10 mouse cellular contexts compared by ENCODE assay signal in genomic region chr2:52558411-52558810, GRCm38 (mm10).
DNase-seq lines count a peak whose midpoint lies in the region; ATAC-seq lines count a peak whose summit lies in the region.
"Had no signal": no experiment of that assay in that cellular context is flagged by ENCODE, and none has a peak within 500 bp of the region (broad histone marks: within the 10 kb centered on the region; RNA-seq: fewer than 3 reads in every experiment).

No protein-coding gene starts in this region.

- intact Hi-C loops in gastrocnemius, postnatal 14 days (cut with DNase I; ENCODE audit: low total_unique reads), result no loop called here

- WGBS in forebrain, embryonic 14.5 days, result 31% methylated on average over 8 of the region's 8 CpGs
- WGBS in neural tube, embryonic 12.5 days, result 40% methylated on average over 8 of the region's 8 CpGs

- 0 out of 2 replicates have a peak overlapping the region, but pooled peaks have one; percentile 40 for H3K27ac ChIP-seq in forebrain, embryonic 14.5 days (ENCODE audit: low read depth, low read length)
- no peak overlapping the region for H3K27ac ChIP-seq in neural tube, embryonic 12.5 days
- H3K27ac ChIP-seq: heart, embryonic 13.5 days had no signal

- peak; percentile 97 for ATAC-seq in forebrain, embryonic 14.5 days
- peak; percentile 98 for ATAC-seq in neural tube, embryonic 12.5 days (ENCODE audit: low FRiP score, low read depth)
- ATAC-seq: Patski had no signal

- peak overlapping the region; percentile 62 for H3K9ac ChIP-seq in forebrain, embryonic 14.5 days (ENCODE audit: low read length)
- H3K9ac ChIP-seq in neural tube, embryonic 12.5 days, result peak overlapping the region; percentile 46
- H3K9ac ChIP-seq: heart, embryonic 13.5 days had no signal

- peak overlapping the region; percentile 56 for H3K4me2 ChIP-seq in forebrain, embryonic 14.5 days (ENCODE audit: low read length)
- H3K4me2 ChIP-seq in neural tube, embryonic 12.5 days (replicated peaks), result peak overlapping the region; percentile 53
- H3K4me2 ChIP-seq: heart, embryonic 13.5 days had no signal

- no peaks in the 10 kb centered on the region for H3K9me3 ChIP-seq in forebrain, embryonic 14.5 days (replicated peaks; ENCODE audit: control insufficient read depth, low read length)
- H3K9me3 ChIP-seq in neural tube, embryonic 12.5 days, result no peaks in the 10 kb centered on the region

- peak overlapping the region; percentile 36 for H3K4me3 ChIP-seq in forebrain, embryonic 14.5 days (ENCODE audit: low read depth, low read length)
- peak overlapping the region; percentile 37; the same call in 1 of the 2 replicates for H3K4me3 ChIP-seq in neural tube, embryonic 12.5 days
- H3K4me3 ChIP-seq: heart, embryonic 13.5 days had no signal

- DNase-seq in spleen, postnatal 36 days (ENCODE audit: low spot score in 2 of 2), result peak; percentile 27 to 31
- DNase-seq in spleen, adult 18-20 months, result no peak
- peak; percentile 90 for DNase-seq in forebrain, embryonic 14.5 days (ENCODE audit: low spot score)
- peak; percentile 35 for DNase-seq in layer of hippocampus, adult 9-10 months (ENCODE audit: low spot score)
- DNase-seq in spleen, adult 12 weeks (ENCODE audit: low spot score), result no peak
- DNase-seq in kidney, postnatal 25 days, result no peak
- no peak for DNase-seq in gastrocnemius, postnatal 14 days

- H3K36me3 ChIP-seq in forebrain, embryonic 14.5 days (ENCODE audit: control insufficient read depth, insufficient read depth, low read length), result no peaks in the 10 kb centered on the region
- no peaks in the 10 kb centered on the region for H3K36me3 ChIP-seq in neural tube, embryonic 12.5 days
- H3K36me3 ChIP-seq: heart, embryonic 13.5 days had no signal

- H3K27me3 ChIP-seq in forebrain, embryonic 14.5 days (replicated peaks; ENCODE audit: control insufficient read depth, insufficient read depth, low read length), result no peaks in the 10 kb centered on the region
- no peaks in the 10 kb centered on the region for H3K27me3 ChIP-seq in neural tube, embryonic 12.5 days (replicated peaks)
- H3K27me3 ChIP-seq: heart, embryonic 13.5 days; Patski had no signal

- no peaks in the 10 kb centered on the region; the same call in 1 of the 2 replicates for H3K4me1 ChIP-seq in forebrain, embryonic 14.5 days (ENCODE audit: control insufficient read depth, insufficient read depth, low read length)
- peaks cover 16% of the 10 kb centered on the region; the same call in 1 of the 2 replicates for H3K4me1 ChIP-seq in neural tube, embryonic 12.5 days

Comparison
In these comparisons a context has a peak if more than half of its experiments do, and no peak if none do; other contexts are left out.
1. DNase-seq: peak in spleen, postnatal 36 days (2 of 2), forebrain, embryonic 14.5 days (single experiment) and layer of hippocampus, adult 9-10 months (single experiment); none in spleen, adult 18-20 months (0 of 2), spleen, adult 12 weeks (single experiment), kidney, postnatal 25 days (0 of 2) and gastrocnemius, postnatal 14 days (single experiment).